Mouse (Mus musculus) megakaryocyte, embryonic 14.5 days (primary cell): ENCODE measurements around the gene Hist1h2bj.

Experiments used
- FLI1 ChIP-seq: IDR thresholded peaks from 2 replicates; pipeline ENCODE4 v1.6.1; 2012; ENCODE audit warnings: low read length, inconsistent platforms, mixed read lengths
- GATA1 ChIP-seq: IDR thresholded peaks from 3 replicates; pipeline ENCODE4 v1.6.1; 2012; ENCODE audit warnings: mixed read lengths, low read length, inconsistent platforms, borderline replicate concordance

GRCm38 (mm10) chr13:22036986-22037385 is 6.0 kb upstream of the Hist1h2bj start:
- TF ChIP-seq GATA1, result no peak
- TF ChIP-seq FLI1, result no peak
